Mouse (Mus musculus): ENCODE measurements around the gene Ap4m1. TPM values are rescaled to one million over a fixed set of nuclear protein-coding genes. Genes with fewer than 3 reads are reported as not detected.

Gene Ap4m1
- 15.7 and 17.2 TPM in 2 replicates for polyA plus RNA-seq (2014; fragmentation: Nextera tagmentation; extraction: Ambion mirVana)

- DNase-seq (ENCODE audit: low spot score) (peak; percentile 92), ATAC-seq (ENCODE audit: insufficient read depth, low FRiP score, low TSS enrichment) (peak; percentile 93)
- Histone ChIP-seq H3K36me3 (ENCODE audit: control insufficient read depth, insufficient read depth, low read length) (peaks cover 11% of the 10 kb centered on the region), H3K4me3 (ENCODE audit: low read depth, low read length) (peak within 1 kb of the TSS; percentile 82), H3K9me3 (ENCODE audit: control insufficient read depth, low read length) (no peaks in the 10 kb centered on the region), H3K4me1 (ENCODE audit: control insufficient read depth, insufficient read depth, low read length) (peaks cover 12% of the 10 kb centered on the region), H3K27me3 (ENCODE audit: control insufficient read depth, insufficient read depth, low read length) (no peaks in the 10 kb centered on the region), H3K4me2 (ENCODE audit: low read depth) (peak within 1 kb of the TSS; percentile 88), H3K9ac (ENCODE audit: low read length) (peak within 1 kb of the TSS; percentile 90), H3K27ac (ENCODE audit: low read depth, low read length) (peak within 1 kb of the TSS; percentile 93)
- under 1% methylated on average over 54 of the region's 54 CpGs for WGBS
Measured at GRCm38 (mm10) chr5:138171695-138172491, at the start of gene Ap4m1, which contains the start of gene Mcm7. Ap4m1 (plus strand) TSS chr5:138172002. Mcm7 (minus strand) TSS chr5:138172422.

- H3K4me1 ChIP-seq (ENCODE audit: control insufficient read depth, insufficient read depth, low read length): no peaks in the 10 kb centered on the region
- ATAC-seq (ENCODE audit: insufficient read depth, low FRiP score, low TSS enrichment) (no peak), DNase-seq (ENCODE audit: low spot score) (no peak)
- 76% methylated on average over 5 of the region's 5 CpGs for WGBS
- H3K27ac ChIP-seq (ENCODE audit: low read depth, low read length): no peak overlapping the region
- no peak overlapping the region for H3K9ac ChIP-seq (ENCODE audit: low read length)
- no peak overlapping the region for H3K4me2 ChIP-seq (ENCODE audit: low read depth)
- H3K4me3 ChIP-seq (ENCODE audit: low read depth, low read length): no peak overlapping the region
- no peaks in the 10 kb centered on the region for H3K9me3 ChIP-seq (ENCODE audit: control insufficient read depth, low read length)
- no peaks in the 10 kb centered on the region for H3K27me3 ChIP-seq (ENCODE audit: control insufficient read depth, insufficient read depth, low read length)
- H3K36me3 ChIP-seq (ENCODE audit: control insufficient read depth, insufficient read depth, low read length): peaks cover 24% of the 10 kb centered on the region
Measured at GRCm38 (mm10) chr5:138132425-138133064, 39.3 kb upstream of the Ap4m1 start.

GRCm38 (mm10) chr5:138137257-138137656 is 34.5 kb upstream of the Ap4m1 start:
- Histone ChIP-seq H3K9ac (ENCODE audit: low read length) (no peak overlapping the region), H3K36me3 (ENCODE audit: control insufficient read depth, insufficient read depth, low read length) (peaks cover 13% of the 10 kb centered on the region; the same call in 1 of the 2 replicates), H3K4me3 (ENCODE audit: low read depth, low read length) (no peak overlapping the region), H3K4me2 (ENCODE audit: low read depth) (no peak overlapping the region), H3K4me1 (ENCODE audit: control insufficient read depth, insufficient read depth, low read length) (no peaks in the 10 kb centered on the region), H3K27ac (ENCODE audit: low read depth, low read length) (no peak overlapping the region), H3K27me3 (ENCODE audit: control insufficient read depth, insufficient read depth, low read length) (no peaks in the 10 kb centered on the region), H3K9me3 (ENCODE audit: control insufficient read depth, low read length) (no peaks in the 10 kb centered on the region)
- DNase-seq (ENCODE audit: low spot score) (no peak), ATAC-seq (ENCODE audit: insufficient read depth, low FRiP score, low TSS enrichment) (no peak)
- 90% methylated on average over 4 of the region's 4 CpGs for WGBS

- Histone ChIP-seq H3K9me3 (ENCODE audit: control insufficient read depth, low read length) (no peaks in the 10 kb centered on the region), H3K27ac (ENCODE audit: low read depth, low read length) (no peak overlapping the region), H3K4me1 (ENCODE audit: control insufficient read depth, insufficient read depth, low read length) (no peaks in the 10 kb centered on the region), H3K9ac (ENCODE audit: low read length) (no peak overlapping the region), H3K4me3 (ENCODE audit: low read depth, low read length) (no peak overlapping the region), H3K4me2 (ENCODE audit: low read depth) (no peak overlapping the region), H3K27me3 (ENCODE audit: control insufficient read depth, insufficient read depth, low read length) (no peaks in the 10 kb centered on the region), H3K36me3 (ENCODE audit: control insufficient read depth, insufficient read depth, low read length) (peaks cover 12% of the 10 kb centered on the region; the same call in 1 of the 2 replicates)
- DNase-seq (ENCODE audit: low spot score): peak; percentile 43
- no peak; the same call in 1 of the 2 replicates for ATAC-seq (ENCODE audit: insufficient read depth, low FRiP score, low TSS enrichment)
- WGBS: 66% methylated on average over 8 of the region's 8 CpGs
Measured at GRCm38 (mm10) chr5:138137935-138138549, 33.8 kb upstream of the Ap4m1 start.

GRCm38 (mm10) chr5:138138585-138138984 is 33.2 kb upstream of the Ap4m1 start:
- DNase-seq (ENCODE audit: low spot score) (no peak), ATAC-seq (ENCODE audit: insufficient read depth, low FRiP score, low TSS enrichment) (no peak)
- H3K4me3 ChIP-seq (ENCODE audit: low read depth, low read length): no peak overlapping the region
- no peak overlapping the region for H3K27ac ChIP-seq (ENCODE audit: low read depth, low read length)
- 82% methylated on average over 4 of the region's 4 CpGs for WGBS
- no peaks in the 10 kb centered on the region for H3K27me3 ChIP-seq (ENCODE audit: control insufficient read depth, insufficient read depth, low read length)
- no peaks in the 10 kb centered on the region for H3K9me3 ChIP-seq (ENCODE audit: control insufficient read depth, low read length)
- no peak overlapping the region for H3K4me2 ChIP-seq (ENCODE audit: low read depth)
- H3K4me1 ChIP-seq (ENCODE audit: control insufficient read depth, insufficient read depth, low read length): no peaks in the 10 kb centered on the region
- no peak overlapping the region for H3K9ac ChIP-seq (ENCODE audit: low read length)
- H3K36me3 ChIP-seq (ENCODE audit: control insufficient read depth, insufficient read depth, low read length): peaks cover 7% of the 10 kb centered on the region; the same call in 1 of the 2 replicates

DNA sequence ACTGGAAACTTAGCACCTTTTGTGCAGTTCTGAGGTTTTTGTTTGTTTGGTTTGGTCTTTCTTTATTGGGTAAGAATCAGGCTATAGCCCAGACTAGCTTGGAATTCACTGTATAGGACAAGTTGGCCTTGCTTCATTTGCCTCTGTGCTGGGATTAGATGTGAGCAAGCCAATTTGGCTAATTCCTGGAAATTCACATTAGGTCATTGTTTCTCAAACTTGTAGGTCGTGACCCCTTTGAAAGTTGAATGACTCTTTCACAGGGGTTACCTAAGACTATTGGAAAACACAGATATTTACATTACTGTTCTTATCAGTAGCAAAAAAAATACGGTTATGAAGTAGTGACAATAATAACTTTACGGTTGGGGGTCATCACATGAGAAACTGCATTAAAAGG is 17.4 kb upstream of the Ap4m1 start:
- H3K27ac ChIP-seq (ENCODE audit: low read depth, low read length): no peak overlapping the region
- peaks cover 7% of the 10 kb centered on the region for H3K36me3 ChIP-seq (ENCODE audit: control insufficient read depth, insufficient read depth, low read length)
- H3K9me3 ChIP-seq (ENCODE audit: control insufficient read depth, low read length): no peaks in the 10 kb centered on the region
- DNase-seq (ENCODE audit: low spot score) (no peak), ATAC-seq (ENCODE audit: insufficient read depth, low FRiP score, low TSS enrichment) (no peak)
- WGBS: 87% methylated on average over 3 of the region's 3 CpGs
- H3K4me3 ChIP-seq (ENCODE audit: low read depth, low read length): peak overlapping the region; percentile 73
- H3K27me3 ChIP-seq (ENCODE audit: control insufficient read depth, insufficient read depth, low read length): no peaks in the 10 kb centered on the region
- peak overlapping the region; percentile 95 for H3K9ac ChIP-seq (ENCODE audit: low read length)
- peak overlapping the region; percentile 68 for H3K4me2 ChIP-seq (ENCODE audit: low read depth)
- no peaks in the 10 kb centered on the region for H3K4me1 ChIP-seq (ENCODE audit: control insufficient read depth, insufficient read depth, low read length)

DNA sequence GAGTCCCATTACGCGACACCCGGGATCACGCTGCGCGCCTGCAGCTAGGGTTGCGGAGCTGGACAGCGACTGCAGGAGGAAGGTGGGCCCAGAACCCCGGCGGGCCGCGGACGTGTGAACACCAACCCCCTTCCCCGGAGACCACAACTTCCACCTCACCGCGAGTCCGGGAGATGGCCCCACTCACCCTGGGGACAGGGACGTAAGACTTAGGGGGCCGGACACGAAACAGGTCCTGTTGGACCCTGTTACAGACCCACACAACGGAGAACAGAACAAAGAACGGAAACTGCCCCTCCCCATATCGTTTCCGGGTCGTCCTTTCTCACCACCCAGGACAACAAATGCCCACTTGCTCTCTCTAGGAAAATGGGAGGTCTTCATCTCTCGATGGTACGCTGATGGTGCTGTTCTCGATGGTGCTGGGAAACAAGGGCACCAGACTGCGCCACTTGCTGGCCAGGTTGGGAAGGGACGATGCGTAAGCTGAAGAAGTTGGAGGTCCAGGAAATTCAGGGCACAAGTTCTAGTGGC is 16.3 kb upstream of the Ap4m1 start, which contains the start of gene Zfp113:
Gene Zfp113 (minus strand): TSS at position 302 of the 534 bp plus-strand sequence.
- no peaks in the 10 kb centered on the region; the same call in 1 of the 2 replicates for H3K4me1 ChIP-seq (ENCODE audit: control insufficient read depth, insufficient read depth, low read length)
- H3K4me3 ChIP-seq (ENCODE audit: low read depth, low read length): peak within 1 kb of the TSS; percentile 73
- peak within 1 kb of the TSS; percentile 68 for H3K4me2 ChIP-seq (ENCODE audit: low read depth)
- no peaks in the 10 kb centered on the region for H3K9me3 ChIP-seq (ENCODE audit: control insufficient read depth, low read length)
- H3K27me3 ChIP-seq (ENCODE audit: control insufficient read depth, insufficient read depth, low read length): no peaks in the 10 kb centered on the region
- under 1% methylated on average over 31 of the region's 31 CpGs for WGBS
- peak; percentile 89 for DNase-seq (ENCODE audit: low spot score)
- H3K27ac ChIP-seq (ENCODE audit: low read depth, low read length): peak within 1 kb of the TSS; percentile 95
- H3K9ac ChIP-seq (ENCODE audit: low read length): peak within 1 kb of the TSS; percentile 95
- H3K36me3 ChIP-seq (ENCODE audit: control insufficient read depth, insufficient read depth, low read length): peaks cover 4% of the 10 kb centered on the region
- peak; percentile 97 for ATAC-seq (ENCODE audit: insufficient read depth, low FRiP score, low TSS enrichment)

- ATAC-seq (ENCODE audit: insufficient read depth, low FRiP score, low TSS enrichment): no peak
- no peaks in the 10 kb centered on the region for H3K27me3 ChIP-seq (ENCODE audit: control insufficient read depth, insufficient read depth, low read length)
- no peak for DNase-seq (ENCODE audit: low spot score)
- H3K36me3 ChIP-seq (ENCODE audit: control insufficient read depth, insufficient read depth, low read length): peaks cover 12% of the 10 kb centered on the region
- 72% methylated on average over 7 of the region's 7 CpGs for WGBS
- no peak overlapping the region for H3K27ac ChIP-seq (ENCODE audit: low read depth, low read length)
- H3K9me3 ChIP-seq (ENCODE audit: control insufficient read depth, low read length): no peaks in the 10 kb centered on the region
- peak overlapping the region; percentile 60 for H3K4me2 ChIP-seq (ENCODE audit: low read depth)
- peak overlapping the region; percentile 81; the same call in 1 of the 2 replicates for H3K9ac ChIP-seq (ENCODE audit: low read length)
- H3K4me1 ChIP-seq (ENCODE audit: control insufficient read depth, insufficient read depth, low read length): peaks cover 7% of the 10 kb centered on the region; the same call in 1 of the 2 replicates
- H3K4me3 ChIP-seq (ENCODE audit: low read depth, low read length): peak overlapping the region; percentile 83
Measured at GRCm38 (mm10) chr5:138160224-138160762, 11.5 kb upstream of the Ap4m1 start.

Data from neural tube, embryonic 11.5 days (tissue).